Mouse (Mus musculus): ENCODE data around the gene Ints6. TPM values are rescaled to one million over a fixed set of nuclear protein-coding genes. Genes with fewer than 3 reads are reported as not detected.
A peak's percentile ranks its signal among the peaks of the same experiment; 100 is the strongest.

Gene Ints6
- 10 to 100 TPM; 24.0 to 27.2 TPM for total RNA-seq (2021)
- long read RNA-seq, experiment 1, partial matches to known transcripts = 4 of 21 reads
- long read RNA-seq, experiment 1, other reads (novel, unspliced or antisense) = 17 of 21 reads
- long read RNA-seq, experiment 2, full-length matches to known transcripts = 2 of 23 reads
- long read RNA-seq, experiment 2, partial matches to known transcripts = 1 of 23 reads
- long read RNA-seq, experiment 2, other reads (novel, unspliced or antisense) = 20 of 23 reads

- peak; percentile 93 to 97 for DNase-seq (ENCODE audit: low spot score in 2 of 2)
Observed at GRCm38 (mm10) chr14:62761036-62761881, at the start of gene Ints6. Ints6 (minus strand) TSS chr14:62761169.

GRCm38 (mm10) chr14:62808661-62809523 lies 47.9 kb upstream of the Ints6 start:
- no peak for DNase-seq (ENCODE audit: low spot score in 2 of 2)

GRCm38 (mm10) chr14:62806921-62807320 lies 46.0 kb upstream of the Ints6 start:
- no peak for DNase-seq (ENCODE audit: low spot score in 2 of 2)

GRCm38 (mm10) chr14:62803204-62803603 lies 42.2 kb upstream of the Ints6 start:
- DNase-seq (ENCODE audit: low spot score in 2 of 2) = no peak

GRCm38 (mm10) chr14:62800791-62801190 lies 39.8 kb upstream of the Ints6 start:
- no peak for DNase-seq (ENCODE audit: low spot score in 2 of 2)

- no peak for DNase-seq (ENCODE audit: low spot score in 2 of 2)
Observed at GRCm38 (mm10) chr14:62798608-62799101, 37.7 kb upstream of the Ints6 start.

GRCm38 (mm10) chr14:62795719-62796118 lies 34.8 kb upstream of the Ints6 start:
- no peak for DNase-seq (ENCODE audit: low spot score in 2 of 2)

GRCm38 (mm10) chr14:62789282-62789681 lies 28.3 kb upstream of the Ints6 start:
- no peak for DNase-seq (ENCODE audit: low spot score in 2 of 2)

GRCm38 (mm10) chr14:62782981-62783380 lies 22.0 kb upstream of the Ints6 start:
- no peak for DNase-seq (ENCODE audit: low spot score in 2 of 2)

GRCm38 (mm10) chr14:62780520-62781316 lies 19.7 kb upstream of the Ints6 start:
- no peak for DNase-seq (ENCODE audit: low spot score in 2 of 2)

GRCm38 (mm10) chr14:62778095-62778494 lies 17.1 kb upstream of the Ints6 start:
- DNase-seq (ENCODE audit: low spot score in 2 of 2) = no peak

GRCm38 (mm10) chr14:62775034-62775433 lies 14.1 kb upstream of the Ints6 start:
- DNase-seq (ENCODE audit: low spot score in 2 of 2) = no peak

- DNase-seq (ENCODE audit: low spot score in 2 of 2) = no peak
Observed at GRCm38 (mm10) chr14:62774246-62774645, 13.3 kb upstream of the Ints6 start.

- DNase-seq (ENCODE audit: low spot score in 2 of 2) = no peak
Observed at GRCm38 (mm10) chr14:62773766-62774165, 12.8 kb upstream of the Ints6 start.

- DNase-seq (ENCODE audit: low spot score in 2 of 2) = no peak
Observed at GRCm38 (mm10) chr14:62765398-62765797, 4.4 kb upstream of the Ints6 start.

GRCm38 (mm10) chr14:62764371-62764770 lies 3.4 kb upstream of the Ints6 start:
- DNase-seq (ENCODE audit: low spot score in 2 of 2) = no peak

GRCm38 (mm10) chr14:62761943-62762342 lies 974 bp upstream of the Ints6 start:
- peak in 1 of 2 experiments; percentile 19 for DNase-seq (ENCODE audit: low spot score in 2 of 2)

GRCm38 (mm10) chr14:62760321-62761035 lies 491 bp downstream of the Ints6 start:
- peak; percentile 30 to 54 for DNase-seq (ENCODE audit: low spot score in 2 of 2)

- DNase-seq (ENCODE audit: low spot score in 2 of 2) = peak; percentile 53 to 76
Observed at GRCm38 (mm10) chr14:62759771-62760320, 1.1 kb downstream of the Ints6 start.
